Mouse (Mus musculus) NIH3T3 (cell line): ENCODE data around the gene Prr32.

Experiments used
- DNase-seq: peaks from one replicate; pipeline ENCODE4 v3.0.0-alpha.2; 2012; ENCODE audit warnings: low read depth

The Prr32 gene

DNA sequence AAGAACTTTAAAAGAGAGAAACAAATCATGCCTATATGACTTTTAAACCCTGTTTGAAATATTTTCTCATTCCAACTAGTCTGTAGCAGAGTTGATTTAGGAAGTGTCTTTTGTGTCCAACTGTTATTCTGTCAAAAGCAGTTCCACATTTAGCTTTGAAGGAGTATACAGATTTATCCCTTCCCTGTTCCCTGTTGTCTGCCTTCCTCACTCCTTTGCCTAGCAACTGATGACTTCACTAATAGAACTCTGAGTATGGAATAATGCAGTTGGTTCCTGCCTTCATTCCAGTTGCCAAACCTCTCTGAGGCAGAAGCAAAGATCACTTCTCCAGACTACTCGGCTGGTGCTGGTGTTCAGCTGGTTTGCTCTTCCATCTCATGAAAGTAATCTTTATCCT is at the start of gene Prr32:
Prr32 (plus strand) TSS at position 301 of the 400 bp plus-strand sequence.
- DNase-seq: no peak
